Mouse (Mus musculus) kidney, adult 10 weeks (tissue): Measurements from ENCODE around the gene Whrn. TPM values are rescaled to one million over a fixed set of nuclear protein-coding genes. Genes with fewer than 3 reads are reported as not detected.

ENCODE experiments used
- polyA plus RNA-seq: library from polyadenylated mRNA; stranded (reverse); fragments of 350-450 nt; fragmentation: Illumina TruSeq; extraction: RNeasy Lipid Tissue Mini Kit (QIAGEN cat#74804); gene quantifications from one replicate; pipeline ENCODE4 v1.2.3, GENCODE M21; 2014; ENCODE audit warnings: low read depth, low replicate concordance

The Whrn gene
- polyA plus RNA-seq = 0.49 TPM

DNA sequence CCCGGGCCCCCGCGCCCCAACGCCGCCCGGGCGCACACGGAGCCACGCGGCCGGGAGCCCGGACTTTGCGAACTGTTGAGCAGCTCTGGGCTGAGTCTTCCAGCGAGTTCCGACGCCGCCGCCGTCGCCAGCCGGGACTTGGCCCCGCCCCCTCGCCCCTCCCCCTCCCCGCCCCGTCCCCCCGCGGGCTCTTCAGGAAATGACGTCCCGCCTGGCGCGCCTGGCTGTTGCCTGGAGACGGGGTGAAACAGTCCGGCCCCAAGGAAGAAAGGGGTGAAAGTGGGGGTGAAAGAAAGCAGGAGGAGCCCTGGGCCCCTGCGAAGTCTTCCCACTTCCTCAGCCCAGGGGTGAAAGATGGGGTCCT is at the start of gene Whrn:
Whrn (minus strand) TSS at position 77 of the 364 bp plus-strand sequence.

GRCm38 (mm10) chr4:63544494-63545230 is 48.9 kb upstream of the Whrn start, which contains the start of gene Atp6v1g1:
TSS of gene Atp6v1g1 (plus strand) at chr4:63544772.

GRCm38 (mm10) chr4:63403040-63403959 is 92.5 kb downstream of the Whrn start, which contains the start of gene Akna:
TSS of gene Akna (minus strand) at chr4:63403354.

Other genes starting within 250 kb of the Whrn start
- not detected for gene Orm1, start 151.4 kb downstream of the Whrn start, polyA plus RNA-seq
- not detected for gene Orm3, start 139.8 kb downstream of the Whrn start, polyA plus RNA-seq
- not detected for gene Orm2, start 133.5 kb downstream of the Whrn start, polyA plus RNA-seq
- not detected for gene Akna, start 92.6 kb downstream of the Whrn start, polyA plus RNA-seq
- 545 TPM for gene Atp6v1g1, start 48.8 kb upstream of the Whrn start, polyA plus RNA-seq
- 6.3 TPM for gene Tmem268, start 62.8 kb upstream of the Whrn start, polyA plus RNA-seq
- gene Gm11213, start 109.3 kb upstream of the Whrn start, polyA plus RNA-seq = not detected
- not detected for gene Tex48, start 126.4 kb upstream of the Whrn start, polyA plus RNA-seq
- not detected for gene Gm11214, start 167.4 kb upstream of the Whrn start, polyA plus RNA-seq
- gene Tnfsf15, start 249.1 kb upstream of the Whrn start, polyA plus RNA-seq = 3.6 TPM